Mouse (Mus musculus) liver, postnatal 0 days (tissue): ENCODE measurements around the gene Rgs8. TPM values are rescaled to one million over a fixed set of nuclear protein-coding genes. Genes with fewer than 3 reads are reported as not detected.

Experiments
- ATAC-seq: fragments of 200-750 bp; cut with Nextera tagmentation; 2 replicates; pipeline ENCODE4 v1.8.0; 2017; ENCODE audit warnings: mild to moderate bottlenecking, moderate library complexity
- DNase-seq: peaks from one replicate; pipeline ENCODE4 v3.0.0-alpha.2; 2016
- H3K27ac ChIP-seq: fragments of 300-500 bp; sonication (generic); 2 replicates; pipeline ENCODE4 v1.5.1; 2014; ENCODE audit warnings: antibody characterized with exemption, moderate library complexity, mild to moderate bottlenecking, low read depth
- H3K27me3 ChIP-seq: fragments of 300-500 bp; sonication (generic); 2 replicates; pipeline ENCODE4 v1.6.1; 2014; ENCODE audit warnings: low read length, control low read depth, mixed read lengths; ENCODE audit not compliant: insufficient read depth
- H3K36me3 ChIP-seq: fragments of 300-500 bp; sonication (generic); replicated peaks from 2 replicates; pipeline ENCODE4 v1.6.1; 2014; ENCODE audit warnings: mild to moderate bottlenecking, control low read depth, low read length, moderate library complexity, mixed read lengths; ENCODE audit not compliant: insufficient read depth
- H3K4me1 ChIP-seq: fragments of 300-500 bp; sonication (generic); 2 replicates; pipeline ENCODE4 v1.6.1; 2014; ENCODE audit warnings: antibody characterized with exemption, mild to moderate bottlenecking, control low read depth; ENCODE audit not compliant: insufficient read depth
- H3K4me2 ChIP-seq: fragments of 300-500 bp; sonication (generic); 2 replicates; pipeline ENCODE4 v1.6.1; 2014; ENCODE audit warnings: low read depth, mild to moderate bottlenecking, low read length, moderate library complexity, mixed read lengths
- H3K4me3 ChIP-seq: fragments of 300-500 bp; sonication (generic); 2 replicates; pipeline ENCODE4 v1.5.1; 2014; ENCODE audit warnings: low read depth, low read length
- H3K9ac ChIP-seq: fragments of 300-500 bp; sonication (generic); replicated peaks from 2 replicates; pipeline ENCODE4 v1.6.1; 2014; ENCODE audit warnings: mild to moderate bottlenecking, moderate library complexity
- H3K9me3 ChIP-seq: fragments of 300-500 bp; sonication (generic); 2 replicates; pipeline ENCODE4 v1.6.1; 2016; ENCODE audit warnings: mild to moderate bottlenecking, control low read depth, low read length, mixed read lengths
- CTCF ChIP-seq: sonication (generic); IDR thresholded peaks from 2 replicates; pipeline ENCODE4 v1.5.1; 2016; ENCODE audit warnings: antibody characterized with exemption, low read depth
- EP300 ChIP-seq: IDR thresholded peaks from 2 replicates; pipeline ENCODE4 v1.6.1; 2016; ENCODE audit warnings: antibody characterized with exemption, low read depth, mild to moderate bottlenecking
- WGBS: fragments of 180-500 bp; shearing (Covaris S2); extraction: QIAGEN DNeasy Blood & Tissue Kit; methylation state at CpG from one replicate; pipeline ENCODE4 v1.1.7; 2014; ENCODE audit not compliant: insufficient replicate concordance; 5-methylcytosine and 5-hydroxymethylcytosine counted together
- polyA plus RNA-seq: library from polyadenylated mRNA; unstranded; fragments of >200 nt; fragmentation: Nextera tagmentation; extraction: Ambion mirVana; gene quantifications from 2 replicates; pipeline ENCODE4 v1.2.1, GENCODE M21; 2015

Gene Rgs8
- polyA plus RNA-seq, 1 experiment from 2014 or later, result not detected

GRCm38 (mm10) chr1:153746728-153747127 is 93.9 kb downstream of the Rgs8 start:
- DNase-seq (peak; percentile 82), ATAC-seq (no peak)
- H3K9ac ChIP-seq, result no peak overlapping the region
- no peaks in the 10 kb centered on the region for H3K9me3 ChIP-seq
- H3K4me1 ChIP-seq, result peaks cover 15% of the 10 kb centered on the region; the same call in 1 of the 2 replicates
- no peak overlapping the region for H3K4me2 ChIP-seq
- no peak overlapping the region for H3K4me3 ChIP-seq
- peak; percentile 97 for TF ChIP-seq CTCF
- TF ChIP-seq EP300, result no peak
- peaks cover 3% of the 10 kb centered on the region; the same call in 1 of the 2 replicates for H3K36me3 ChIP-seq
- no peak overlapping the region for H3K27ac ChIP-seq
- no peaks in the 10 kb centered on the region for H3K27me3 ChIP-seq
- WGBS, result 3% methylated on average over 12 of the region's 12 CpGs

- Histone ChIP-seq H3K4me3 (peak overlapping the region; percentile 50; the same call in 1 of the 2 replicates), H3K36me3 (peaks cover 3% of the 10 kb centered on the region; the same call in 1 of the 2 replicates), H3K27ac (peak overlapping the region; percentile 91), H3K4me1 (peaks cover 21% of the 10 kb centered on the region), H3K9me3 (no peaks in the 10 kb centered on the region), H3K4me2 (peak overlapping the region; percentile 82), H3K27me3 (no peaks in the 10 kb centered on the region), H3K9ac (peak overlapping the region; percentile 46; the same call in 1 of the 2 replicates)
- WGBS, result 49% methylated on average over 12 of the region's 12 CpGs
- TF ChIP-seq EP300 (no peak), CTCF (no peak)
- ATAC-seq (no peak), DNase-seq (no peak)
Observed at GRCm38 (mm10) chr1:153747861-153748530, 95.2 kb downstream of the Rgs8 start.

- Histone ChIP-seq H3K4me1 (peaks cover 24% of the 10 kb centered on the region), H3K27me3 (no peaks in the 10 kb centered on the region), H3K4me2 (peak overlapping the region; percentile 82), H3K9me3 (no peaks in the 10 kb centered on the region), H3K9ac (peak overlapping the region; percentile 74), H3K36me3 (peaks cover 5% of the 10 kb centered on the region), H3K27ac (peak overlapping the region; percentile 91), H3K4me3 (peak overlapping the region; percentile 50)
- 0% methylated on average over 1 of the region's 1 CpGs for WGBS
- peak; percentile 19 for ATAC-seq
- no peak for TF ChIP-seq EP300
- TF ChIP-seq CTCF, result peak; percentile 15; the same call in 1 of the 2 replicates
- DNase-seq, result peak; percentile 88
Observed at GRCm38 (mm10) chr1:153748549-153748948, 95.7 kb downstream of the Rgs8 start.

DNA sequence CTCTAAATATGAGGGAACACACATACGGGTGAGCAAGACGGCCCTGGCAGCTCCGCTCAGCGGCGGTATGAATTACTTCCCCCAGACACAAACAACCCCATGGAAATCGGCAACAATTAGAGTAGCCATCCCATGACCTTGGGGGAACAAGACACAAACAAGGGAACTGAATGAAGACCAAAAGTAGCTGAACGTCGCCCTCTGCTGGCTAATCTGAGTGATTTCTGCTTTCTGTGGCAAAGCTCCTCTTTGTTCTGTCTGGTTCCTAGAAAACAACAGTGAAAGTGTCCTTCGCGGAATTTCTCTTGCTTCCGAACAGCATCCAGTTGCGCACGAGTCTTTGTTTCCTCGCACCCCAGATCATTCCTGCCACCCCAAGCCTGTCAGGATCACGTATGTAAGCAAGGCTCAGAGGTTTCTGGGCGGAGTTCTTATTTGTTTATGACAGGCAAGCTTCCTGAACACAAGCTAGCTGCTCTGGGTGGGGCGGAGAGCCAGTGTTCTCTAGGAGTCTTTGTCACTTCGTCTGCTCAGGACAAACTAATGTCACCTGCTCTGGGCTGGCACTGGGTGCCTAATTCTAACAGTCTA is 96.5 kb downstream of the Rgs8 start, which contains the start of gene Rnasel:
Rnasel (plus strand) TSS at position 216 of the 591 bp plus-strand sequence.
- H3K4me2 ChIP-seq, result peak within 1 kb of the TSS; percentile 82
- peaks cover 26% of the 10 kb centered on the region for H3K4me1 ChIP-seq
- H3K9me3 ChIP-seq, result no peaks in the 10 kb centered on the region
- TF ChIP-seq EP300 (peak; percentile 73), CTCF (peak; percentile 95)
- H3K27ac ChIP-seq, result peak within 1 kb of the TSS; percentile 91
- peak within 1 kb of the TSS; percentile 50 for H3K4me3 ChIP-seq
- ATAC-seq, result peak; percentile 67
- DNase-seq, result peak; percentile 84
- under 1% methylated on average over 18 of the region's 18 CpGs for WGBS
- peak within 1 kb of the TSS; percentile 74 for H3K9ac ChIP-seq
- no peaks in the 10 kb centered on the region for H3K27me3 ChIP-seq
- peaks cover 5% of the 10 kb centered on the region for H3K36me3 ChIP-seq

Other genes starting within 250 kb of the Rgs8 start
- 0.05 TPM in 2 replicates for gene Shcbp1l, start 227.9 kb upstream of the Rgs8 start, polyA plus RNA-seq
- 7.7 and 9.9 TPM in 2 replicates for gene Dhx9, start 165.4 kb upstream of the Rgs8 start, polyA plus RNA-seq
- gene Npl, start 103.0 kb upstream of the Rgs8 start, polyA plus RNA-seq, result 6.8 TPM in 2 replicates
- gene Rgs16, start 87.3 kb downstream of the Rgs8 start, polyA plus RNA-seq, result 15.8 and 22.9 TPM in 2 replicates
- gene Rnasel, start 96.4 kb downstream of the Rgs8 start, polyA plus RNA-seq, result 13.9 and 15.7 TPM in 2 replicates
- not detected in 2 replicates for gene Rgsl1, start 191.1 kb downstream of the Rgs8 start, polyA plus RNA-seq
- gene Teddm1b, start 221.3 kb downstream of the Rgs8 start, polyA plus RNA-seq, result 0.05 TPM in 2 replicates
- gene Teddm1a, start 238.7 kb downstream of the Rgs8 start, polyA plus RNA-seq, result not detected in 2 replicates
- gene Glul, start 246.9 kb downstream of the Rgs8 start, polyA plus RNA-seq, result 305 and 310 TPM in 2 replicates
- gene Teddm2, start 247.2 kb downstream of the Rgs8 start, polyA plus RNA-seq, result 0.53 and 0.88 TPM in 2 replicates